In the genomic region with DNA sequence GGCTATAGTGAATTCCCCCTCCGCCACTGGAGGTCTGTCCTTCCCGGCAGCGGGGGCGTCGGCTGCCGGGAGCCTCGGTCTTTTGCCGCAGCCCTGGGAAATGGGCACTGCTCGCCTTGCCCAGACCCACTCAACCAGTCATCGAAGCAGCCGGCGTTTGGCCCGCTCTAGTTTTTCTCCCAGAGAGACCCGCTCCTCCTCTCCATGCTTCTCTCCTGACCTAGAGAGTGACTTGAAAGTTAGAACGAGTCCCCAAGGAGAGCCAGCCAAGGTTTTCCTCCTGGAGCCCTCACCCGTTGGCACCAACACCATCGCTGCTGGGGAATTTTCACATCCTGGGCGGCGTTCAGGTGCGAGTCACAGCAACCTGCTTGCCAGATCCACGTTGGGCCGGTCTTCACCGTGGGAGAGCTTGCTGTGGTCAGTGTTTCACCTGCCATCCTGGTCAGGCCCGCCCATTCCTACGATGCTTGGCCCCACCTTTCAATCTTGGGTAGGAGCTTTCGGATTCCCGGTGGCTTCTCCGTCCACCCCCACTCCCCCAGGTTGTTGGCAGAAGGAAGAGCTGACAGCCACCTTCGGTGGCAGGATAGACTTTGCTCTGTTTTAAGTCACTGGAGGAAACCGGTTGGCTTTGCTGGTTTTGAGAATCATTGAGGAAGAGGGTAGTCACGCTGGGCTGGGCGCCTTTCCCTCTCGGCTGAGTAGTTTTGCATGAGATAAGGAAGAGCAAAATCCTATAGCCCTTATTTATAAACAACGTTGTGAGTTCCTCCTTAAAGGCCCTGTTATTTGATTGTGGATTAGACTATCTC, we compare ENCODE assay signal across 7 mouse cellular contexts. TPM values are rescaled to one million over a fixed set of nuclear protein-coding genes. Genes with fewer than 3 reads are reported as not detected.
DNase-seq lines count a peak whose midpoint lies in the region; ATAC-seq and TF ChIP-seq lines count a peak whose summit lies in the region.

No protein-coding gene starts in this region.

- H3K27ac ChIP-seq in heart, embryonic 13.5 days (replicated peaks) = peak overlapping the region; percentile 96

- peak overlapping the region; percentile 97 for H3K9ac ChIP-seq in heart, embryonic 13.5 days

- no peaks in the 10 kb centered on the region for H3K36me3 ChIP-seq in C2C12 (ENCODE audit: control insufficient read depth, insufficient read depth)
- 0 out of 2 replicates have a peak, but pooled peaks cover 8% of the 10 kb centered on the region for H3K36me3 ChIP-seq in heart, embryonic 13.5 days

- peaks cover 66% of the 10 kb centered on the region for H3K79me2 ChIP-seq in C2C12 (ENCODE audit: control insufficient read depth, insufficient read depth)

- no peak for TF ChIP-seq CTCF in C2C12 (IDR thresholded peaks at IDR 0.05; ENCODE audit: control insufficient read depth, insufficient read depth, insufficient read length)

- peaks cover 46% of the 10 kb centered on the region for H3K79me3 ChIP-seq in C2C12 (ENCODE audit: low read depth)

- H3K4me3 ChIP-seq in C2C12 (ENCODE audit: insufficient read depth, poor library complexity, severe bottlenecking) = peak overlapping the region; percentile 77
- H3K4me3 ChIP-seq in heart, embryonic 13.5 days = peak overlapping the region; percentile 94

- H3K4me1 ChIP-seq in heart, embryonic 13.5 days = peaks cover 87% of the 10 kb centered on the region

- peak overlapping the region; percentile 83 for H3ac ChIP-seq in C2C12 (ENCODE audit: control insufficient read depth, insufficient read length, low read depth)

- peak overlapping the region; percentile 99 for H3K4me2 ChIP-seq in heart, embryonic 13.5 days

- no peak for ATAC-seq in heart, embryonic 13.5 days (ENCODE audit: extremely low read depth, insufficient number of reproducible peaks, low FRiP score, low TSS enrichment)

- DNase-seq in 416B (ENCODE audit: low read depth) = peak; percentile 43
- peak; percentile 68 for DNase-seq in cerebellum, adult 8-10 months
- peak; percentile 82 to 95 for DNase-seq in kidney, postnatal 25 days
- DNase-seq in lung, postnatal 14 days = peak; percentile 39
- DNase-seq in spleen, postnatal 4 days (ENCODE audit: low spot score in 2 of 2) = peak; percentile 35 to 76

- 1% methylated on average over 34 of the region's 34 CpGs for WGBS in heart, embryonic 13.5 days

- H3K9me3 ChIP-seq in heart, embryonic 13.5 days = no peaks in the 10 kb centered on the region

- no peaks in the 10 kb centered on the region for H3K27me3 ChIP-seq in C2C12 (ENCODE audit: control insufficient read depth, insufficient read depth, insufficient read length)
- H3K27me3 ChIP-seq in heart, embryonic 13.5 days (replicated peaks) = no peaks in the 10 kb centered on the region

TF ChIP-seq in C2C12, 6 proteins besides CTCF, POLR2A, EP300 and RAD21:
- TF ChIP-seq CEBPB (IDR thresholded peaks at IDR 0.05; ENCODE audit: low read depth) = no peak
- TF ChIP-seq USF1 (IDR thresholded peaks at IDR 0.05; ENCODE audit: low read depth) = no peak
- TF ChIP-seq FOSL1 (IDR thresholded peaks at IDR 0.05; ENCODE audit: insufficient read depth, low read length, poor library complexity, severe bottlenecking) = no peak
- no peak for TF ChIP-seq MYOG (IDR thresholded peaks at IDR 0.05; ENCODE audit: control insufficient read depth, extremely low read depth, insufficient read length)
- no peak for TF ChIP-seq MAX (IDR thresholded peaks at IDR 0.05)
- TF ChIP-seq MYOD1 (IDR thresholded peaks at IDR 0.05; ENCODE audit: control insufficient read depth, insufficient read length, low read depth) = no peak

RNA-seq across cellular contexts. Expression of a gene that starts 0.7 kb away (rescaled TPM):
- 11.0 TPM for polyA plus RNA-seq in C2C12 (2012; fragmentation: generic; extraction: Trizol)
- 26.4 and 26.6 TPM in 2 replicates for polyA plus RNA-seq in heart, embryonic 13.5 days (2015; fragmentation: Nextera tagmentation; extraction: Ambion mirVana)

RNA-seq across cellular contexts. Expression of a gene that starts 8.0 kb away (rescaled TPM):
- polyA plus RNA-seq in C2C12 (2012; fragmentation: generic; extraction: Trizol) = 37.9 TPM
- polyA plus RNA-seq in heart, embryonic 13.5 days (2015; fragmentation: Nextera tagmentation; extraction: Ambion mirVana) = 35.2 and 48.6 TPM in 2 replicates

RNA-seq across cellular contexts. Expression of a gene that starts 43.1 kb away (rescaled TPM):
- 51.6 TPM for polyA plus RNA-seq in C2C12 (2012; fragmentation: generic; extraction: Trizol)
- 30.9 and 34.2 TPM in 2 replicates for polyA plus RNA-seq in heart, embryonic 13.5 days (2015; fragmentation: Nextera tagmentation; extraction: Ambion mirVana)

RNA-seq across cellular contexts. Expression of a gene that starts 46.1 kb away (rescaled TPM):
- polyA plus RNA-seq in C2C12 (2012; fragmentation: generic; extraction: Trizol) = 11.1 TPM
- 6.4 and 7.7 TPM in 2 replicates for polyA plus RNA-seq in heart, embryonic 13.5 days (2015; fragmentation: Nextera tagmentation; extraction: Ambion mirVana)

RNA-seq across cellular contexts. Expression of a gene that starts 57.7 kb away (rescaled TPM):
- 82.9 TPM for polyA plus RNA-seq in C2C12 (2012; fragmentation: generic; extraction: Trizol)
- polyA plus RNA-seq in heart, embryonic 13.5 days (2015; fragmentation: Nextera tagmentation; extraction: Ambion mirVana) = 129 and 137 TPM in 2 replicates
